Mouse (Mus musculus) liver, adult (tissue): ENCODE measurements around the gene Ica1.

Experiments
- GATA4 ChIP-seq: IDR thresholded peaks from 2 replicates; pipeline ENCODE4 v1.6.1; 2014; ENCODE audit warnings: mild to moderate bottlenecking, low read length; ENCODE audit not compliant: insufficient replicate concordance

Gene Ica1

GRCm38 (mm10) chr6:8647513-8648184 lies 130.6 kb downstream of the Ica1 start:
- no peak for TF ChIP-seq GATA4

- TF ChIP-seq GATA4 = no peak
These were observed 132.6 kb downstream of the Ica1 start for GRCm38 (mm10) chr6:8645708-8646107.

- no peak for TF ChIP-seq GATA4
These were observed 133.6 kb downstream of the Ica1 start for GRCm38 (mm10) chr6:8644703-8645102.

GRCm38 (mm10) chr6:8640863-8641262 lies 137.4 kb downstream of the Ica1 start:
- TF ChIP-seq GATA4 = no peak

GRCm38 (mm10) chr6:8639526-8639925 lies 138.8 kb downstream of the Ica1 start:
- no peak for TF ChIP-seq GATA4

- TF ChIP-seq GATA4 = no peak
These were observed 139.4 kb downstream of the Ica1 start for GRCm38 (mm10) chr6:8638899-8639298.

GRCm38 (mm10) chr6:8638122-8638521 lies 140.2 kb downstream of the Ica1 start:
- no peak for TF ChIP-seq GATA4

GRCm38 (mm10) chr6:8632701-8633100 lies 145.6 kb downstream of the Ica1 start:
- no peak for TF ChIP-seq GATA4

- no peak for TF ChIP-seq GATA4
These were observed 146.2 kb downstream of the Ica1 start for GRCm38 (mm10) chr6:8631986-8632632.

GRCm38 (mm10) chr6:8631362-8631761 lies 146.9 kb downstream of the Ica1 start:
- no peak for TF ChIP-seq GATA4

- no peak for TF ChIP-seq GATA4
These were observed 147.8 kb downstream of the Ica1 start for GRCm38 (mm10) chr6:8630531-8630930.

- no peak for TF ChIP-seq GATA4
These were observed 149.5 kb downstream of the Ica1 start for GRCm38 (mm10) chr6:8628715-8629267.

GRCm38 (mm10) chr6:8628226-8628625 lies 150.1 kb downstream of the Ica1 start:
- TF ChIP-seq GATA4 = no peak

- no peak for TF ChIP-seq GATA4
These were observed 155.2 kb downstream of the Ica1 start for GRCm38 (mm10) chr6:8623045-8623444.

GRCm38 (mm10) chr6:8619582-8620350 lies 158.5 kb downstream of the Ica1 start:
- TF ChIP-seq GATA4 = no peak

- TF ChIP-seq GATA4 = no peak
These were observed 160.9 kb downstream of the Ica1 start for GRCm38 (mm10) chr6:8617369-8617768.
